Mouse (Mus musculus): ENCODE data around the gene Serpinb11. TPM values are rescaled to one million over a fixed set of nuclear protein-coding genes. Genes with fewer than 3 reads are reported as not detected.

Gene Serpinb11
- polyA plus RNA-seq, 1 experiment from 2014 or later, result not detected

DNA sequence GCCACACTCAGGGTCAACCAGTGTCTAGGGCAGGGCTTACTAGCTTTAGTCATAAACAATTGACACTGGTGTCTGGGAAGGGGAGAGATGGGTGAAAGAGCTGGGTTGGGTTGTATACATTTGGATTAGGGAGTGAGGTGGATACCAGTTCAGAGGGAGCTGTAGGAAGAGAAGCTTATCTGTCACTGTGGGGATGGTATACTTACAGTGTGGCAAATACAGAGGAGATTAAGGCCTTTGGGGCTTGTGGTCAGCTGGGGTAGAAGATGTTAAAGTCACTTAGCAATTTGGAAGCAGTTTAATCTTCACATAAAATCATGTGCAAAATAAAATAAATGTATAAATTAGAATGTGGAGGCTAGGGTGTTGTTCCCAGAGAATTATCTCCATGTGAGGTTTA is 17.4 kb downstream of the Serpinb11 start:
- ATAC-seq (replicated peaks; ENCODE audit: insufficient number of reproducible peaks, low FRiP score, low TSS enrichment), result no peak
- Histone ChIP-seq H3K9ac (ENCODE audit: low read depth, low read length) (no peak overlapping the region), H3K27me3 (ENCODE audit: control insufficient read depth, insufficient read depth, low read length) (no peaks in the 10 kb centered on the region), H3K36me3 (ENCODE audit: control insufficient read depth, insufficient read depth, low read length) (no peaks in the 10 kb centered on the region), H3K9me3 (replicated peaks; ENCODE audit: control insufficient read depth, low read length) (no peaks in the 10 kb centered on the region), H3K27ac (ENCODE audit: low read depth, low read length) (no peak overlapping the region), H3K4me2 (no peak overlapping the region), H3K4me3 (ENCODE audit: low read depth, low read length) (no peak overlapping the region), H3K4me1 (ENCODE audit: control insufficient read depth, insufficient read depth, low read length) (no peaks in the 10 kb centered on the region)

DNA sequence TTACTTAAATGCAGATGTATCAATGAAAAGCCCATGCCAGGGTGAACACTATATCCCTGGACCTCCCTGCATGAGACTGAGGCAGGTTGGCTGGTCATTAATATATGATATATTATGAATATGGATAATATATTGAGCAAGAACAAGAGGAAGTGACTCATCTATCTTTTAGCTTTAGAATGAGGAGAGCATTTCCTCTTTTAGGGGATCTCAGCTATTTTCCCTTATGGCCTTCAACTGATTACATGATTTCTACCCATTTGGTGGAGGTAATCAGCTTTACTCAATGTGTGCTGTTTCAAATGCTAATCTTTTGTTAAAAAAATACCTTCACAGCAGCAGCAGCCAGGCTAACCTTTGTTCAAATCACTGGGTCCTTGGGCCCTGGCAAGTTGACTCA is 20.5 kb downstream of the Serpinb11 start:
- H3K9ac ChIP-seq (ENCODE audit: low read depth, low read length), result no peak overlapping the region
- H3K4me3 ChIP-seq (ENCODE audit: low read depth, low read length), result no peak overlapping the region
- H3K27ac ChIP-seq (ENCODE audit: low read depth, low read length), result no peak overlapping the region
- H3K4me1 ChIP-seq (ENCODE audit: control insufficient read depth, insufficient read depth, low read length), result no peaks in the 10 kb centered on the region
- H3K9me3 ChIP-seq (replicated peaks; ENCODE audit: control insufficient read depth, low read length), result no peaks in the 10 kb centered on the region
- H3K27me3 ChIP-seq (ENCODE audit: control insufficient read depth, insufficient read depth, low read length), result no peaks in the 10 kb centered on the region
- ATAC-seq (replicated peaks; ENCODE audit: insufficient number of reproducible peaks, low FRiP score, low TSS enrichment), result no peak
- no peak overlapping the region for H3K4me2 ChIP-seq
- H3K36me3 ChIP-seq (ENCODE audit: control insufficient read depth, insufficient read depth, low read length), result no peaks in the 10 kb centered on the region

GRCm38 (mm10) chr1:107382404-107382803 is 21.4 kb downstream of the Serpinb11 start:
- no peaks in the 10 kb centered on the region for H3K4me1 ChIP-seq (ENCODE audit: control insufficient read depth, insufficient read depth, low read length)
- no peaks in the 10 kb centered on the region for H3K36me3 ChIP-seq (ENCODE audit: control insufficient read depth, insufficient read depth, low read length)
- no peaks in the 10 kb centered on the region for H3K27me3 ChIP-seq (ENCODE audit: control insufficient read depth, insufficient read depth, low read length)
- no peak overlapping the region for H3K4me3 ChIP-seq (ENCODE audit: low read depth, low read length)
- H3K4me2 ChIP-seq, result no peak overlapping the region
- ATAC-seq (replicated peaks; ENCODE audit: insufficient number of reproducible peaks, low FRiP score, low TSS enrichment), result no peak
- H3K27ac ChIP-seq (ENCODE audit: low read depth, low read length), result no peak overlapping the region
- H3K9me3 ChIP-seq (replicated peaks; ENCODE audit: control insufficient read depth, low read length), result no peaks in the 10 kb centered on the region
- H3K9ac ChIP-seq (ENCODE audit: low read depth, low read length), result no peak overlapping the region
- WGBS (ENCODE audit: insufficient replicate concordance), result 78% methylated on average over 1 of the region's 1 CpGs

DNA sequence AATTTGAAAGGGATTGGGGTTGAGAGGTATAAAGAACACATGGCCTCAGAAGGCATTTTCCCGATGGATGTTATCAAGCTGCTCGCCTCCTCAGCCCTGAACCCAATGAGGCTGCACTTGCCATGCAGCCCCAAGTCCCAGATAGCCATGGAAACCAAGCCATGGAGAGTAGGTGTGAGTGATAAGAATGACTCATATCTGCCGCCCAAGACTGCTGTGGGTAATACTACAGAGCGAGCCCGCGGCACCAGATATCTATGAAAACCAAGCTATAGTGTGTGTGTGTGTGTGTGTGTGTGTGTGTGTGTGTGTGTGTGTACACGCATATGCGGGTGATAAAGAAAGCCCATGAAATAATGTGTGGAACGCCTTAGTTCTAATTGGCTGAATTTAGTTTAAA is 23.5 kb downstream of the Serpinb11 start:
- 65% methylated on average over 9 of the region's 9 CpGs for WGBS (ENCODE audit: insufficient replicate concordance)

DNA sequence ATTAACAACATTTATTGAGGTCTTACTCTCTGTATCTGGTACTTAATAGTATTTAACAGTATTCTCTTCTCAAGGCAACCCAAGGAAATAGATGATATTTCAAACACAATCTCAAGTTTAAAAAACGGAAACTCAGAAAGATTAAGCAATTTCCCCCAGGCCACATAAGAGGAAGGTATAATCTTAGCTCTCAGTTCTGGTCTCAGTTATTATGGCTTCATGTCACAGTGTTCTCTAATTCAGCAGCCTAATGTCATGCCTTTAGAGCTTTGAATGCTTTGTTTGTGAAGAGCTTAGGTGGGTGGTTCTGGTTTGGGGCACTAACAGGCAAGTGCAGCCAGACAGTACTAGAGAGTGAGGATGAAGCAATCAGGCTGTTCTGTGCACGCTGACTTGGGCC is 28.8 kb downstream of the Serpinb11 start:
- Histone ChIP-seq H3K9ac (ENCODE audit: low read depth, low read length) (no peak overlapping the region), H3K4me2 (no peak overlapping the region), H3K4me1 (ENCODE audit: control insufficient read depth, insufficient read depth, low read length) (no peaks in the 10 kb centered on the region), H3K36me3 (ENCODE audit: control insufficient read depth, insufficient read depth, low read length) (no peaks in the 10 kb centered on the region), H3K9me3 (replicated peaks; ENCODE audit: control insufficient read depth, low read length) (no peaks in the 10 kb centered on the region), H3K4me3 (ENCODE audit: low read depth, low read length) (no peak overlapping the region), H3K27me3 (ENCODE audit: control insufficient read depth, insufficient read depth, low read length) (no peaks in the 10 kb centered on the region), H3K27ac (ENCODE audit: low read depth, low read length) (no peak overlapping the region)
- ATAC-seq (replicated peaks; ENCODE audit: insufficient number of reproducible peaks, low FRiP score, low TSS enrichment), result no peak
- 89% methylated on average over 2 of the region's 2 CpGs for WGBS (ENCODE audit: insufficient replicate concordance)

More for the DNA sequence above, 23.5 kb downstream of the Serpinb11 start:
- no peak overlapping the region for H3K9ac ChIP-seq (ENCODE audit: low read depth, low read length)
- no peaks in the 10 kb centered on the region for H3K27me3 ChIP-seq (ENCODE audit: control insufficient read depth, insufficient read depth, low read length)
- H3K36me3 ChIP-seq (ENCODE audit: control insufficient read depth, insufficient read depth, low read length), result no peaks in the 10 kb centered on the region
- H3K27ac ChIP-seq (ENCODE audit: low read depth, low read length), result no peak overlapping the region
- H3K4me1 ChIP-seq (ENCODE audit: control insufficient read depth, insufficient read depth, low read length), result no peaks in the 10 kb centered on the region
- H3K4me3 ChIP-seq (ENCODE audit: low read depth, low read length), result no peak overlapping the region
- no peak overlapping the region for H3K4me2 ChIP-seq
- no peaks in the 10 kb centered on the region for H3K9me3 ChIP-seq (replicated peaks; ENCODE audit: control insufficient read depth, low read length)
- ATAC-seq (replicated peaks; ENCODE audit: insufficient number of reproducible peaks, low FRiP score, low TSS enrichment), result no peak

DNA sequence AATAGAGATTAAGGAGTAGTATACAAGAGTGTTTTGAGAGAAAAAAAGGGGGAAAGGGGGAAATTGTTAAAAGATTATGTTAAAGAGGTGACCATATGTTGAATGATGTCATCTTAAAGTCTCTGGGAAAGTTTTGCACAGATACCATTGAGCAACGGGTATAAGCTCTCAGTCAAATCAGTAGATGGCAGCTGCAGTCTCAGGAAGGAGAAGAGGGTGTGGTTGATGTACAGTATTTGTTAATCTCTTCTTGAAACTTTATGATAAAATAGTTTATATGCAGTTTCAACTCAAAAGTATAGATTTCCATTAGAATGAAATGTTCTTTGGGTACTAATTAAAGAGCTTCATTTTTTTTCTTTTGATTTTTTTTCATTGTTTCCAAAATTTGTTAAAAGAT is 36.5 kb downstream of the Serpinb11 start:
- ATAC-seq (replicated peaks; ENCODE audit: insufficient number of reproducible peaks, low FRiP score, low TSS enrichment), result no peak
- H3K36me3 ChIP-seq (ENCODE audit: control insufficient read depth, insufficient read depth, low read length), result no peaks in the 10 kb centered on the region
- no peak overlapping the region for H3K4me2 ChIP-seq
- no peak overlapping the region for H3K4me3 ChIP-seq (ENCODE audit: low read depth, low read length)
- no peak overlapping the region for H3K27ac ChIP-seq (ENCODE audit: low read depth, low read length)
- no peaks in the 10 kb centered on the region for H3K27me3 ChIP-seq (ENCODE audit: control insufficient read depth, insufficient read depth, low read length)
- H3K9ac ChIP-seq (ENCODE audit: low read depth, low read length), result no peak overlapping the region
- no peaks in the 10 kb centered on the region for H3K9me3 ChIP-seq (replicated peaks; ENCODE audit: control insufficient read depth, low read length)
- no peaks in the 10 kb centered on the region for H3K4me1 ChIP-seq (ENCODE audit: control insufficient read depth, insufficient read depth, low read length)
- 48% methylated on average over 1 of the region's 1 CpGs for WGBS (ENCODE audit: insufficient replicate concordance)

DNA sequence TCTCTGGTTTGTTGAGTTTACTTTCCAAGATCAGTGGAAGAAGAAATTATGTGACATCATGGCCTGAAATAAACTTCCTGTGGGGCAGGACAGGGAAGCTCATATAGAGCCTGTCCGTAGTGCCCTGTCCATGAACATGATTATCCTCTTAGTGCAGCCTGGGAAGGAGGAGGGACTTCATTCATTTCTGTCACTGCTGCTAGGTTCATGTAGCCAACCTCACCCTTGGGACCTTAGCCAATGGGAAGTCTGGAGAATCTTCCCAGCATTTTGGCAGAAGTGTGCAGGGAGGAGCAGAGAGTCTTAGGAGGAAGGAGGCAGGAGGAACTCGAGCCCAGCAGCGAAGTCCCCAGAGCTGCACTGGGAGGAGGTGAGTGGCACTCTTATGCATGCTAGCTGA is 38.4 kb downstream of the Serpinb11 start, which contains the start of gene Serpinb7:
TSS of gene Serpinb7 (plus strand) at position 301 of the 400 bp plus-strand sequence.
- ATAC-seq (replicated peaks; ENCODE audit: insufficient number of reproducible peaks, low FRiP score, low TSS enrichment), result no peak
- H3K9ac ChIP-seq (ENCODE audit: low read depth, low read length), result no peak within 1 kb of the TSS
- no peaks in the 10 kb centered on the region for H3K36me3 ChIP-seq (ENCODE audit: control insufficient read depth, insufficient read depth, low read length)
- H3K27me3 ChIP-seq (ENCODE audit: control insufficient read depth, insufficient read depth, low read length), result no peaks in the 10 kb centered on the region
- H3K9me3 ChIP-seq (replicated peaks; ENCODE audit: control insufficient read depth, low read length), result no peaks in the 10 kb centered on the region
- 77% methylated on average over 3 of the region's 3 CpGs for WGBS (ENCODE audit: insufficient replicate concordance)
- H3K27ac ChIP-seq (ENCODE audit: low read depth, low read length), result no peak within 1 kb of the TSS
- no peak within 1 kb of the TSS for H3K4me2 ChIP-seq
- no peak within 1 kb of the TSS for H3K4me3 ChIP-seq (ENCODE audit: low read depth, low read length)
- H3K4me1 ChIP-seq (ENCODE audit: control insufficient read depth, insufficient read depth, low read length), result no peaks in the 10 kb centered on the region

DNA sequence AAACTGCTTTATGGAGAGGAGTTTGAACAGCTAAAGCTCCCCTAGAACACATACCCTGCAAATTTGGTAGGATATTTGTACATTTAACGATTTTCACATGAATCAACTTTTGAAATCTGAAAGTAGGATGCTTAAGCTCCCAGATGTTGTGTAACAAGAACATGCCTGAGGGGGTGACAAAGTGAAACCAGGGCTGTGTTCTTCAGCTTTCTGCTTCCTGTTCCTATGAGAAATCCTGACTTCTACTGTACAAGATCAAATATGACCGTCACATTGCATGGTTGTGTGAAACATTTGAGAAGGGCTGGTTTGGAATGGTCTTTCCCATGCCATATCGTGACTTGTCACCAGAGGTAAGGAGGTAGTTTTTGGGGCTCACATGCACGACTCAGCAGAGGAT is 41.1 kb downstream of the Serpinb11 start:
- WGBS (ENCODE audit: insufficient replicate concordance), result 73% methylated on average over 4 of the region's 4 CpGs
- H3K4me2 ChIP-seq, result no peak overlapping the region
- no peak overlapping the region for H3K4me3 ChIP-seq (ENCODE audit: low read depth, low read length)
- H3K27me3 ChIP-seq (ENCODE audit: control insufficient read depth, insufficient read depth, low read length), result no peaks in the 10 kb centered on the region
- no peak overlapping the region for H3K27ac ChIP-seq (ENCODE audit: low read depth, low read length)
- H3K9me3 ChIP-seq (replicated peaks; ENCODE audit: control insufficient read depth, low read length), result no peaks in the 10 kb centered on the region
- no peaks in the 10 kb centered on the region for H3K4me1 ChIP-seq (ENCODE audit: control insufficient read depth, insufficient read depth, low read length)
- H3K36me3 ChIP-seq (ENCODE audit: control insufficient read depth, insufficient read depth, low read length), result no peaks in the 10 kb centered on the region
- H3K9ac ChIP-seq (ENCODE audit: low read depth, low read length), result no peak overlapping the region
- ATAC-seq (replicated peaks; ENCODE audit: insufficient number of reproducible peaks, low FRiP score, low TSS enrichment), result no peak

- H3K9ac ChIP-seq (ENCODE audit: low read depth, low read length), result no peak overlapping the region
- no peak overlapping the region for H3K4me3 ChIP-seq (ENCODE audit: low read depth, low read length)
- no peaks in the 10 kb centered on the region for H3K9me3 ChIP-seq (replicated peaks; ENCODE audit: control insufficient read depth, low read length)
- H3K27me3 ChIP-seq (ENCODE audit: control insufficient read depth, insufficient read depth, low read length), result no peaks in the 10 kb centered on the region
- H3K4me1 ChIP-seq (ENCODE audit: control insufficient read depth, insufficient read depth, low read length), result no peaks in the 10 kb centered on the region
- 17% methylated on average over 1 of the region's 1 CpGs for WGBS (ENCODE audit: insufficient replicate concordance)
- ATAC-seq (replicated peaks; ENCODE audit: insufficient number of reproducible peaks, low FRiP score, low TSS enrichment), result no peak
- no peaks in the 10 kb centered on the region for H3K36me3 ChIP-seq (ENCODE audit: control insufficient read depth, insufficient read depth, low read length)
- H3K27ac ChIP-seq (ENCODE audit: low read depth, low read length), result no peak overlapping the region
- no peak overlapping the region for H3K4me2 ChIP-seq
Observed at GRCm38 (mm10) chr1:107414650-107415049, 53.7 kb downstream of the Serpinb11 start.
